Mouse (Mus musculus): ENCODE results near the gene Ctps2. TPM values are rescaled to one million over a fixed set of nuclear protein-coding genes. Genes with fewer than 3 reads are reported as not detected.
A peak's percentile ranks its signal among the peaks of the same experiment; 100 is the strongest.

The Ctps2 gene
- polyA plus RNA-seq, 1 experiment from 2014 or later, result 106 TPM

DNA sequence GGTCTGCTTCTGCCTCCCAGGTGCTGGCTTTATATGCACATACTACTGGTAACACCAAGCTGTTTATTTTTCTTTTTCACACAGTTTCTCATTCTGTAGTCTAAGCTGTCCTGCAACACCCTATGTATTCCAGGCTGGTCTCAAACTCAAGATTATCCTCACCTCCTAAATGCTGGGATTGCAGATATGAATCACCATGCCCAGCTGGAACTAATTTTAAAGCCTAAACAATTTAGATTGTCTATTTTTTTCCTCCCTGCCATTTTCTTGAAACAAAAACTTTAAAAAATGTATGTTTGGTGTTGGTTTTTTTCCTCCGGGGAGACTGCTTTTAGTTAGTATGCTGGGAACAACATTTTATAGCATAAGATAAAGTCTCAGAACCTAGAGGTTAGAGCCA lies 141.7 kb downstream of the Ctps2 start:
- Histone ChIP-seq H3K27me3 (ENCODE audit: control insufficient read depth, insufficient read depth, low read depth, low read length) (peaks cover 3% of the 10 kb centered on the region; the same call in 1 of the 2 replicates), H3K9me3 (replicated peaks; ENCODE audit: control insufficient read depth, low read length, poor library complexity, severe bottlenecking) (no peaks in the 10 kb centered on the region), H3K9ac (ENCODE audit: low read depth, low read length) (no peak overlapping the region), H3K4me2 (ENCODE audit: low read length) (no peak overlapping the region), H3K4me1 (ENCODE audit: control insufficient read depth, insufficient read depth, low read length) (no peaks in the 10 kb centered on the region), H3K36me3 (ENCODE audit: control insufficient read depth, insufficient read depth, low read length) (no peaks in the 10 kb centered on the region), H3K4me3 (ENCODE audit: low read depth, low read length) (no peak overlapping the region), H3K27ac (ENCODE audit: low read length) (no peak overlapping the region)
- 83% methylated on average over 1 of the region's 1 CpGs for WGBS
- ATAC-seq, result no peak

GRCm38 (mm10) chrX:163063936-163064335 lies 162.9 kb downstream of the Ctps2 start:
- 60% methylated on average over 1 of the region's 1 CpGs for WGBS
- Histone ChIP-seq H3K27me3 (ENCODE audit: control insufficient read depth, insufficient read depth, low read depth, low read length) (no peaks in the 10 kb centered on the region), H3K4me2 (ENCODE audit: low read length) (no peak overlapping the region), H3K9me3 (replicated peaks; ENCODE audit: control insufficient read depth, low read length, poor library complexity, severe bottlenecking) (no peaks in the 10 kb centered on the region), H3K4me3 (ENCODE audit: low read depth, low read length) (no peak overlapping the region), H3K4me1 (ENCODE audit: control insufficient read depth, insufficient read depth, low read length) (no peaks in the 10 kb centered on the region), H3K9ac (ENCODE audit: low read depth, low read length) (no peak overlapping the region), H3K36me3 (ENCODE audit: control insufficient read depth, insufficient read depth, low read length) (no peaks in the 10 kb centered on the region), H3K27ac (ENCODE audit: low read length) (no peak overlapping the region)
- no peak for ATAC-seq

MicroRNAs encoded within 50 kb of the gene (microRNA counts, 519-probe panel; counts per million panel counts)
- microRNA mmu-miR-3473, result 2,162 counts per million, percentile 61 among the panel's probes with 10 or more counts

Small RNA genes lying within 50 kb of the gene (microRNA-seq; reads per million reads assigned to microRNA genes)
- gene Mir3473a, result not detected

Other genes starting within 250 kb of the Ctps2 start
- 216 and 226 TPM in 2 replicates for gene Rbbp7, start 140.8 kb upstream of the Ctps2 start, polyA plus RNA-seq (2015; fragmentation: Nextera tagmentation; extraction: Ambion mirVana)
- gene Txlng, start 71.8 kb upstream of the Ctps2 start, polyA plus RNA-seq (2015; fragmentation: Nextera tagmentation; extraction: Ambion mirVana), result 11.9 and 13.5 TPM in 2 replicates
- gene Syap1, start 12.8 kb upstream of the Ctps2 start, polyA plus RNA-seq (2015; fragmentation: Nextera tagmentation; extraction: Ambion mirVana), result 36.8 and 37.3 TPM in 2 replicates
- 0.50 TPM in 1 of 2 replicates, not detected in the other for gene S100g, start 63.4 kb downstream of the Ctps2 start, polyA plus RNA-seq (2015; fragmentation: Nextera tagmentation; extraction: Ambion mirVana)